Mouse (Mus musculus) olfactory bulb, adult 2 months (tissue): ENCODE measurements around the gene Dvl2.

ENCODE experiments used
- CTCF ChIP-seq: fragments of 200-500 bp; IDR thresholded peaks from 2 replicates; pipeline ENCODE4 v1.5.1; 2012; ENCODE audit warnings: low read depth, mild to moderate bottlenecking, low read length, moderate library complexity; ENCODE audit not compliant: insufficient read depth
- POLR2A ChIP-seq: fragments of 200-500 bp; IDR thresholded peaks from 2 replicates; pipeline ENCODE4 v1.6.1; 2012; ENCODE audit warnings: mild to moderate bottlenecking, low read depth, low read length, moderate library complexity; ENCODE audit not compliant: insufficient read depth

GRCm38 (mm10) chr11:69970775-69971174 lies 29.6 kb upstream of the Dvl2 start:
- TF ChIP-seq CTCF (no peak), POLR2A (no peak)
